23 mouse cellular contexts compared by ENCODE assay signal in the genomic region with DNA sequence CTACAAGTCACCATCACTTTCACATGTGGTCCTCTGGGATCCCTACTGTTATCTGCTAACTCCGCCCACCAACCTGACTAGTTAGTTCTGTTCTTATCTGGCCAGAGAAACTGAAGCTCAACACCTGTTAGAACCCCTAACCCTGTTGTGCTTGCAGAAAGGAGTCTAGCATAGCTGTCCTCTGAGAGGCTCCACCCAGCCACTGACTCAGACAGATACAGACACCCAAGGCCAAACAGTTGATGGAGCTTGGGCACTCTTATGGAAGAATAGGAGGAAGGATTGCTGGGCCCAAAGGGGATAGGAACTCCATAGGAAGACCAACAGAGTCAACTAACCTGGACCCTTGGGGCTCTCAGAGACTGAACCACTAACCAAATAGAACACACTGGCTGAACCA. TPM values are rescaled to one million over a fixed set of nuclear protein-coding genes. Genes with fewer than 3 reads are reported as not detected.
"Had no signal": no experiment of that assay in that cellular context is flagged by ENCODE, and none has a peak within 500 bp of the region (broad histone marks: within the 10 kb centered on the region; RNA-seq: fewer than 3 reads in every experiment).

No protein-coding gene starts in this region.

- H3K4me1 ChIP-seq: lung, embryonic 15.5 days; megakaryocyte, embryonic 14.5 days; midbrain, embryonic 15.5 days; neural tube, embryonic 12.5 days; stomach, embryonic 15.5 days had no signal

- H3K27ac ChIP-seq: lung, embryonic 15.5 days; macrophage; midbrain, embryonic 13.5 days; midbrain, embryonic 15.5 days; neural tube, embryonic 12.5 days; stomach, embryonic 15.5 days; stomach, postnatal 0 days had no signal

- DNase-seq: lung, adult 2 months; lung, postnatal 14 days; lung, postnatal 36 days; right cerebral cortex, postnatal 14 days; thymus, adult 2 months; thymus, postnatal 25 days; thymus, postnatal 4 days had no signal

- H3K9me3 ChIP-seq: lung, embryonic 15.5 days; megakaryocyte, embryonic 14.5 days; midbrain, embryonic 13.5 days; midbrain, embryonic 15.5 days; neural tube, embryonic 12.5 days; stomach, embryonic 15.5 days had no signal

- H3K4me3 ChIP-seq: lung, embryonic 15.5 days; megakaryocyte, embryonic 14.5 days; midbrain, embryonic 13.5 days; midbrain, embryonic 15.5 days; neural tube, embryonic 12.5 days; stomach, embryonic 15.5 days had no signal

- H3K4me2 ChIP-seq: lung, embryonic 15.5 days; midbrain, embryonic 11.5 days; midbrain, embryonic 13.5 days; midbrain, embryonic 15.5 days; neural tube, embryonic 12.5 days; stomach, embryonic 15.5 days had no signal

- H3K27me3 ChIP-seq: lung, embryonic 15.5 days; megakaryocyte, embryonic 14.5 days; midbrain, embryonic 15.5 days; neural tube, embryonic 12.5 days; stomach, embryonic 15.5 days had no signal

- H3K36me3 ChIP-seq: lung, embryonic 15.5 days; midbrain, embryonic 13.5 days; midbrain, embryonic 15.5 days; neural tube, embryonic 12.5 days; stomach, embryonic 15.5 days had no signal

- H3K9ac ChIP-seq: lung, embryonic 15.5 days; midbrain, embryonic 13.5 days; midbrain, embryonic 15.5 days; neural tube, embryonic 12.5 days; stomach, embryonic 15.5 days had no signal

- ATAC-seq: lung, postnatal 0 days; midbrain, embryonic 13.5 days; midbrain, embryonic 15.5 days had no signal

RNA-seq across cellular contexts. Expression of a gene that starts 55.2 kb away (rescaled TPM):
- total RNA-seq: megakaryocyte progenitor cell, adult 5-6 weeks; midbrain, postnatal 0 days had no signal
- polyA plus RNA-seq: lung, adult 2 months; lung, embryonic 15.5 days; lung, postnatal 0 days; macrophage; midbrain, embryonic 11.5 days; midbrain, postnatal 0 days; neural tube, embryonic 12.5 days; neural tube, embryonic 14.5 days; spleen, adult 2 months; stomach, postnatal 0 days; testis, adult 2 months; thymus, adult 2 months; urinary bladder, adult 2 months had no signal
